In genomic region chr10:116870819-116871218, GRCm38 (mm10) we compare ENCODE assay signal across 19 mouse cellular contexts. TPM values are rescaled to one million over a fixed set of nuclear protein-coding genes. Genes with fewer than 3 reads are reported as not detected.
DNase-seq lines count a peak whose midpoint lies in the region; ATAC-seq and TF ChIP-seq lines count a peak whose summit lies in the region.
"Had no signal": no experiment of that assay in that cellular context is flagged by ENCODE, and none has a peak within 500 bp of the region (broad histone marks: within the 10 kb centered on the region; RNA-seq: fewer than 3 reads in every experiment).

No protein-coding gene starts in this region.

- H3K27ac ChIP-seq in forebrain, embryonic 15.5 days (replicated peaks), result no peak overlapping the region; the same call in 1 of the 2 replicates
- no peak overlapping the region for H3K27ac ChIP-seq in forebrain, embryonic 14.5 days (ENCODE audit: low read depth, low read length)
- no peak overlapping the region for H3K27ac ChIP-seq in heart, embryonic 10.5 days
- H3K27ac ChIP-seq in hindbrain, postnatal 0 days, result peak overlapping the region; percentile 62; the same call in 1 of the 2 replicates
- no peak overlapping the region for H3K27ac ChIP-seq in hindbrain, embryonic 14.5 days
- no peak overlapping the region for H3K27ac ChIP-seq in stomach, embryonic 14.5 days (ENCODE audit: low read length)
- H3K27ac ChIP-seq in stomach, postnatal 0 days (replicated peaks), result no peak overlapping the region
- H3K27ac ChIP-seq: heart, adult 2 months had no signal

- DNase-seq in forebrain, embryonic 14.5 days (ENCODE audit: low spot score), result no peak
- DNase-seq in heart, adult 11 months, result peak; percentile 52
- no peak for DNase-seq in heart, embryonic 10.5 days (ENCODE audit: low spot score)
- DNase-seq in hindbrain, postnatal 0 days (ENCODE audit: low spot score), result no peak
- DNase-seq in hindbrain, embryonic 14.5 days (ENCODE audit: low spot score), result no peak
- DNase-seq in stomach, postnatal 0 days (ENCODE audit: low spot score), result no peak
- DNase-seq: adrenal gland, adult 2 months; adrenal gland, postnatal 14 days; gastrocnemius, postnatal 25 days; heart, adult 2 months; kidney, adult 2 months had no signal

- whole genome bisulfite sequencing in forebrain, embryonic 15.5 days, result 81% methylated on average over 6 of the region's 6 CpGs
- WGBS in forebrain, embryonic 14.5 days, result 85% methylated on average over 6 of the region's 6 CpGs
- WGBS in heart, embryonic 10.5 days, result 84% methylated on average over 6 of the region's 6 CpGs
- WGBS in hindbrain, postnatal 0 days, result 85% methylated on average over 6 of the region's 6 CpGs
- 76% methylated on average over 6 of the region's 6 CpGs for WGBS in hindbrain, embryonic 14.5 days
- 81% methylated on average over 6 of the region's 6 CpGs for WGBS in stomach, embryonic 14.5 days
- 88% methylated on average over 6 of the region's 6 CpGs for WGBS in stomach, postnatal 0 days

- no peaks in the 10 kb centered on the region; the same call in 1 of the 2 replicates for H3K4me1 ChIP-seq in forebrain, embryonic 15.5 days
- H3K4me1 ChIP-seq in forebrain, embryonic 14.5 days (ENCODE audit: control insufficient read depth, insufficient read depth, low read length), result no peaks in the 10 kb centered on the region
- 0 out of 2 replicates have a peak, but pooled peaks cover 5% of the 10 kb centered on the region for H3K4me1 ChIP-seq in heart, embryonic 10.5 days
- H3K4me1 ChIP-seq in hindbrain, postnatal 0 days (ENCODE audit: insufficient read depth, low read length), result no peaks in the 10 kb centered on the region
- no peaks in the 10 kb centered on the region for H3K4me1 ChIP-seq in hindbrain, embryonic 14.5 days (replicated peaks; ENCODE audit: control insufficient read depth, insufficient read depth, low read length)
- H3K4me1 ChIP-seq in stomach, embryonic 14.5 days (ENCODE audit: control insufficient read depth, insufficient read depth, low read length), result no peaks in the 10 kb centered on the region
- H3K4me1 ChIP-seq in stomach, postnatal 0 days (replicated peaks; ENCODE audit: control insufficient read depth, insufficient read depth), result no peaks in the 10 kb centered on the region

- H3K36me3 ChIP-seq in forebrain, embryonic 15.5 days, result no peaks in the 10 kb centered on the region
- no peaks in the 10 kb centered on the region for H3K36me3 ChIP-seq in forebrain, embryonic 14.5 days (ENCODE audit: control insufficient read depth, insufficient read depth, low read length)
- no peaks in the 10 kb centered on the region for H3K36me3 ChIP-seq in heart, embryonic 10.5 days
- H3K36me3 ChIP-seq in hindbrain, postnatal 0 days (ENCODE audit: insufficient read depth, low read length), result no peaks in the 10 kb centered on the region
- no peaks in the 10 kb centered on the region for H3K36me3 ChIP-seq in hindbrain, embryonic 14.5 days (replicated peaks; ENCODE audit: control insufficient read depth, insufficient read depth)
- no peaks in the 10 kb centered on the region for H3K36me3 ChIP-seq in stomach, embryonic 14.5 days (ENCODE audit: control insufficient read depth, insufficient read depth, low read length)
- H3K36me3 ChIP-seq in stomach, postnatal 0 days (ENCODE audit: control insufficient read depth, insufficient read depth, low read length), result no peaks in the 10 kb centered on the region

- TF ChIP-seq EP300 in stomach, postnatal 0 days (optimal IDR thresholded peaks at IDR 0.05), result no peak

- no peaks in the 10 kb centered on the region for H3K9me3 ChIP-seq in forebrain, embryonic 15.5 days
- H3K9me3 ChIP-seq in forebrain, embryonic 14.5 days (replicated peaks; ENCODE audit: control insufficient read depth, low read length), result no peaks in the 10 kb centered on the region
- H3K9me3 ChIP-seq in heart, embryonic 10.5 days, result no peaks in the 10 kb centered on the region
- no peaks in the 10 kb centered on the region for H3K9me3 ChIP-seq in hindbrain, postnatal 0 days (ENCODE audit: low read length)
- no peaks in the 10 kb centered on the region for H3K9me3 ChIP-seq in hindbrain, embryonic 14.5 days (ENCODE audit: control insufficient read depth, low read length)
- no peaks in the 10 kb centered on the region for H3K9me3 ChIP-seq in stomach, embryonic 14.5 days (ENCODE audit: control insufficient read depth, low read depth, low read length)
- H3K9me3 ChIP-seq in stomach, postnatal 0 days (ENCODE audit: control insufficient read depth, low read length), result no peaks in the 10 kb centered on the region

- ATAC-seq in forebrain, embryonic 15.5 days (replicated peaks), result peak; percentile 41; the same call in 1 of the 2 replicates
- ATAC-seq in forebrain, embryonic 14.5 days, result no peak
- peak; percentile 43 for ATAC-seq in hindbrain, postnatal 0 days
- ATAC-seq in hindbrain, embryonic 14.5 days (ENCODE audit: low FRiP score), result no peak
- ATAC-seq in stomach, embryonic 14.5 days (ENCODE audit: insufficient number of reproducible peaks, insufficient read depth, low FRiP score, low read depth), result 0 out of 2 replicates have a peak, but pooled peaks have one; percentile 53
- no peak for ATAC-seq in stomach, postnatal 0 days (ENCODE audit: low FRiP score, low TSS enrichment)
- ATAC-seq: CD4-positive, CD25-positive, alpha-beta regulatory T cell, adult 4 months; intestine, postnatal 0 days had no signal

- TF ChIP-seq CTCF in hindbrain, postnatal 0 days (IDR thresholded peaks at IDR 0.05; ENCODE audit: low read depth), result no peak
- TF ChIP-seq CTCF in stomach, postnatal 0 days (IDR thresholded peaks at IDR 0.05; ENCODE audit: low read depth), result no peak

- no peak overlapping the region for H3K9ac ChIP-seq in forebrain, embryonic 15.5 days (replicated peaks)
- no peak overlapping the region for H3K9ac ChIP-seq in forebrain, embryonic 14.5 days (ENCODE audit: low read length)
- no peak overlapping the region for H3K9ac ChIP-seq in hindbrain, postnatal 0 days (replicated peaks; ENCODE audit: low read length)
- H3K9ac ChIP-seq in hindbrain, embryonic 14.5 days, result no peak overlapping the region
- H3K9ac ChIP-seq in stomach, embryonic 14.5 days (replicated peaks; ENCODE audit: low read depth, low read length), result no peak overlapping the region
- no peak overlapping the region for H3K9ac ChIP-seq in stomach, postnatal 0 days (ENCODE audit: low read length)

- H3K4me3 ChIP-seq in forebrain, embryonic 15.5 days, result no peak overlapping the region
- no peak overlapping the region for H3K4me3 ChIP-seq in forebrain, embryonic 14.5 days (ENCODE audit: low read depth, low read length)
- no peak overlapping the region for H3K4me3 ChIP-seq in heart, embryonic 10.5 days
- H3K4me3 ChIP-seq in hindbrain, postnatal 0 days (ENCODE audit: low read length), result no peak overlapping the region
- no peak overlapping the region for H3K4me3 ChIP-seq in hindbrain, embryonic 14.5 days (replicated peaks; ENCODE audit: low read length)
- H3K4me3 ChIP-seq in stomach, embryonic 14.5 days (ENCODE audit: low read depth, low read length), result no peak overlapping the region
- H3K4me3 ChIP-seq in stomach, postnatal 0 days (ENCODE audit: low read depth, low read length), result no peak overlapping the region
- H3K4me3 ChIP-seq: heart, adult 2 months had no signal

- no peaks in the 10 kb centered on the region for H3K27me3 ChIP-seq in forebrain, embryonic 15.5 days
- H3K27me3 ChIP-seq in forebrain, embryonic 14.5 days (replicated peaks; ENCODE audit: control insufficient read depth, insufficient read depth, low read length), result no peaks in the 10 kb centered on the region
- no peaks in the 10 kb centered on the region for H3K27me3 ChIP-seq in heart, embryonic 10.5 days (ENCODE audit: insufficient read depth, poor library complexity, severe bottlenecking)
- no peaks in the 10 kb centered on the region for H3K27me3 ChIP-seq in hindbrain, postnatal 0 days (ENCODE audit: insufficient read depth, low read length)
- H3K27me3 ChIP-seq in hindbrain, embryonic 14.5 days (ENCODE audit: control insufficient read depth, insufficient read depth, low read length), result no peaks in the 10 kb centered on the region
- no peaks in the 10 kb centered on the region for H3K27me3 ChIP-seq in stomach, embryonic 14.5 days (ENCODE audit: control insufficient read depth, insufficient read depth, low read length)
- no peaks in the 10 kb centered on the region for H3K27me3 ChIP-seq in stomach, postnatal 0 days (ENCODE audit: control insufficient read depth, insufficient read depth, low read length)

- no peak overlapping the region for H3K4me2 ChIP-seq in forebrain, embryonic 15.5 days (replicated peaks)
- H3K4me2 ChIP-seq in forebrain, embryonic 14.5 days (ENCODE audit: low read length), result no peak overlapping the region
- H3K4me2 ChIP-seq in hindbrain, postnatal 0 days (ENCODE audit: low read depth, low read length), result no peak overlapping the region
- no peak overlapping the region for H3K4me2 ChIP-seq in hindbrain, embryonic 14.5 days (replicated peaks)
- H3K4me2 ChIP-seq in stomach, embryonic 14.5 days (replicated peaks; ENCODE audit: low read depth, low read length), result no peak overlapping the region
- H3K4me2 ChIP-seq in stomach, postnatal 0 days (replicated peaks; ENCODE audit: low read depth), result no peak overlapping the region
- H3K4me2 ChIP-seq: heart, embryonic 11.5 days had no signal

RNA-seq across cellular contexts. Expression of gene Myrfl, which starts 25.9 kb away (rescaled TPM):
- 0.05 and 0.08 TPM in 2 replicates for polyA plus RNA-seq in forebrain, embryonic 15.5 days (2015; fragmentation: Nextera tagmentation; extraction: Ambion mirVana)
- 0.06 and 0.11 TPM in 2 replicates for polyA plus RNA-seq in forebrain, embryonic 14.5 days (2014; fragmentation: Nextera tagmentation; extraction: Ambion mirVana)
- 0.33 and 0.49 TPM in 2 replicates for polyA plus RNA-seq in heart, embryonic 10.5 days (2016; fragmentation: Nextera tagmentation; extraction: Ambion mirVana)
- not detected in 2 replicates for total RNA-seq in hindbrain, postnatal 0 days (2014; rRNA removed)
- 0.04 and 0.08 TPM in 2 replicates for polyA plus RNA-seq in hindbrain, postnatal 0 days (2015; fragmentation: Nextera tagmentation; extraction: Ambion mirVana)
- 0.08 TPM in 1 of 2 replicates, not detected in the other for polyA plus RNA-seq in hindbrain, embryonic 14.5 days (2014; fragmentation: Nextera tagmentation; extraction: Ambion mirVana)
- polyA plus RNA-seq in stomach, embryonic 14.5 days (2014; fragmentation: Nextera tagmentation; extraction: Ambion mirVana), result 0.20 and 0.34 TPM in 2 replicates
- 0.02 TPM in 1 of 2 replicates, not detected in the other for polyA plus RNA-seq in stomach, postnatal 0 days (2015; fragmentation: Nextera tagmentation; extraction: Ambion mirVana)
- total RNA-seq: adrenal gland, postnatal 14 days; hematopoietic stem cell, adult 5-6 weeks; MEL had no signal
- polyA plus RNA-seq: C2C12 had no signal

Comparison
In these comparisons a context has a peak if more than half of its experiments do, and no peak if none do; other contexts are left out.
1. ATAC-seq: peak in forebrain, embryonic 15.5 days (single experiment), hindbrain, postnatal 0 days (single experiment) and stomach, embryonic 14.5 days (single experiment); none in forebrain, embryonic 14.5 days (single experiment), hindbrain, embryonic 14.5 days (single experiment) and stomach, postnatal 0 days (single experiment).